Mouse (Mus musculus) intestine, embryonic 14.5 days (tissue): ENCODE measurements at regions not wholly inside any gene's neighbourhood (a gene's known extent, or its start where the extent isn't known, plus 50 kb on each side); places are given as distances from the start of the nearest gene placed in this dataset.

ENCODE experiments used
- ATAC-seq: fragments of 200-750 bp; cut with Nextera tagmentation; replicated peaks from 2 replicates; pipeline ENCODE4 v1.8.0; 2017; ENCODE audit warnings: low read depth, moderate number of reproducible peaks, moderate TSS enrichment, moderate library complexity; ENCODE audit not compliant: low FRiP score, low TSS enrichment
- DNase-seq: peaks from one replicate; pipeline ENCODE4 v3.0.0-alpha.2; 2018; ENCODE audit warnings: low spot score
- H3K27ac ChIP-seq: fragments of 300-500 bp; sonication (generic); 2 replicates; pipeline ENCODE4 v1.5.1; 2014; ENCODE audit warnings: low read depth, mild to moderate bottlenecking, control low read depth
- H3K27me3 ChIP-seq: fragments of 300-500 bp; sonication (generic); replicated peaks from 2 replicates; pipeline ENCODE4 v1.6.1; 2014; ENCODE audit warnings: low read length, control low read depth; ENCODE audit not compliant: control insufficient read depth, insufficient read depth
- H3K36me3 ChIP-seq: fragments of 300-500 bp; sonication (generic); 2 replicates; pipeline ENCODE4 v1.6.1; 2014; ENCODE audit warnings: low read length, control low read depth; ENCODE audit not compliant: control insufficient read depth, insufficient read depth
- H3K4me1 ChIP-seq: fragments of 300-500 bp; sonication (generic); replicated peaks from 2 replicates; pipeline ENCODE4 v1.6.1; 2014; ENCODE audit warnings: low read length, control low read depth, mixed read lengths; ENCODE audit not compliant: control insufficient read depth, insufficient read depth
- H3K4me2 ChIP-seq: fragments of 300-500 bp; sonication (generic); 2 replicates; pipeline ENCODE4 v1.6.1; 2014; ENCODE audit warnings: low read length
- H3K4me3 ChIP-seq: fragments of 300-500 bp; sonication (generic); 2 replicates; pipeline ENCODE4 v1.5.1; 2014; ENCODE audit warnings: low read depth, low read length, control low read depth, mixed read lengths
- H3K9ac ChIP-seq: fragments of 300-500 bp; sonication (generic); 2 replicates; pipeline ENCODE4 v1.6.1; 2014; ENCODE audit warnings: mild to moderate bottlenecking, low read length
- H3K9me3 ChIP-seq: fragments of 300-500 bp; sonication (generic); 2 replicates; pipeline ENCODE4 v1.6.1; 2016; ENCODE audit warnings: low read length, control low read depth; ENCODE audit not compliant: control insufficient read depth
- WGBS: fragments of 180-500 bp; shearing (Covaris S2); extraction: QIAGEN DNeasy Blood & Tissue Kit; methylation state at CpG from one replicate; pipeline ENCODE4 v1.1.7; 2014; 5-methylcytosine and 5-hydroxymethylcytosine counted together

DNA sequence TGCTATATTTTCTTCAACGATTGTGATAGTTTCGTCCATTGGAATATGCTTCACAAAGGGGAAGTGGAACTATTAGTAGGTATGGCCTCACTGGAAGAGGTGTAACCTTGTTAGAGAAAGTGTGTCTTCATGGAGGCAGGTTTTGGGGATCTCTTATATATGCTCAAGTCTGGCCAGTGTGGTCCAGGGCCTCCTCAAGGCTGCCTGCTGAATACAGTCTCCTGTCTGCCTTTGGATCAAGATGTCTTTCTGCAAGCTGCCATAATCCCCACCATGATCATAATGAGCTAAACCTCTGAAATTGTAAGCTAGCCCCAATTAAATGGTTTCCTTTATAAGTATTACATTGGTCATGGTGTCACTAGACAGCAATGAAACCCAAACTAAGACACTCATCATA, 384.3 kb downstream of the Btbd3 start:
- DNase-seq (no peak), ATAC-seq (no peak)
- H3K9ac ChIP-seq = no peak overlapping the region
- no peaks in the 10 kb centered on the region for H3K36me3 ChIP-seq
- H3K27me3 ChIP-seq = no peaks in the 10 kb centered on the region
- WGBS = 92% methylated on average over 2 of the region's 2 CpGs
- H3K4me2 ChIP-seq = no peak overlapping the region
- H3K4me3 ChIP-seq = no peak overlapping the region
- H3K4me1 ChIP-seq = no peaks in the 10 kb centered on the region
- no peaks in the 10 kb centered on the region for H3K9me3 ChIP-seq
- no peak overlapping the region for H3K27ac ChIP-seq

GRCm38 (mm10) chr2:138641335-138641734, 385.0 kb downstream of the Btbd3 start:
- DNase-seq (no peak), ATAC-seq (no peak)
- Histone ChIP-seq H3K36me3 (no peaks in the 10 kb centered on the region), H3K9me3 (no peaks in the 10 kb centered on the region), H3K4me2 (no peak overlapping the region), H3K4me1 (no peaks in the 10 kb centered on the region), H3K27ac (no peak overlapping the region), H3K27me3 (no peaks in the 10 kb centered on the region), H3K9ac (no peak overlapping the region), H3K4me3 (no peak overlapping the region)
- WGBS = 94% methylated on average over 1 of the region's 1 CpGs

DNA sequence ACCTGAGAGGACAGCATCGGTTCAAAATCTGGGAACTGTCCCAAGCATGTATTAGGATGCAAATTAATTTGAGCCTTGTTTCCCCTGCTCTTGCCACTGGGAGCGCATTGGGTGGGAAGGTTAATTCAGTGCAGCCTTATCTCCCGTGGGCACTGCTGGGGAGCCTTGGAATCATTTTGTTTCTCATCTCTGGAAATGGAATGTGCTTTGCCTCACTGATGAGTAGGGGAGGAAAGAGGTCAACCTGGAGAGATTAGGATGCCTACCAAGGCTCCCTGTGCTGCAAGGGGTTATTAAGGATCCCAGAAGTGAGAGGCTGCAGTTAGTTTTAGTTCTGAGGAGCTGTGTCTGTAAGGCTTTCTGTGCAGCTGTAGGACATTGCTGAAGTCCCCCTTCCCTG, 392.3 kb downstream of the Btbd3 start:
- no peaks in the 10 kb centered on the region for H3K9me3 ChIP-seq
- no peaks in the 10 kb centered on the region for H3K27me3 ChIP-seq
- no peak overlapping the region for H3K27ac ChIP-seq
- no peaks in the 10 kb centered on the region for H3K36me3 ChIP-seq
- DNase-seq (no peak), ATAC-seq (no peak)
- H3K4me1 ChIP-seq = no peaks in the 10 kb centered on the region
- no peak overlapping the region for H3K9ac ChIP-seq
- H3K4me2 ChIP-seq = no peak overlapping the region
- H3K4me3 ChIP-seq = no peak overlapping the region
- WGBS = 66% methylated on average over 3 of the region's 3 CpGs

GRCm38 (mm10) chr2:138659376-138659775, 403.0 kb downstream of the Btbd3 start:
- ATAC-seq (no peak), DNase-seq (no peak)
- Histone ChIP-seq H3K27ac (no peak overlapping the region), H3K4me1 (no peaks in the 10 kb centered on the region), H3K9me3 (no peaks in the 10 kb centered on the region), H3K9ac (no peak overlapping the region), H3K4me3 (no peak overlapping the region), H3K4me2 (no peak overlapping the region), H3K36me3 (no peaks in the 10 kb centered on the region), H3K27me3 (no peaks in the 10 kb centered on the region)

- ATAC-seq (no peak), DNase-seq (no peak)
- no peaks in the 10 kb centered on the region for H3K4me1 ChIP-seq
- H3K9ac ChIP-seq = no peak overlapping the region
- H3K9me3 ChIP-seq = no peaks in the 10 kb centered on the region
- H3K36me3 ChIP-seq = no peaks in the 10 kb centered on the region
- no peak overlapping the region for H3K27ac ChIP-seq
- no peak overlapping the region for H3K4me2 ChIP-seq
- no peak overlapping the region for H3K4me3 ChIP-seq
- no peaks in the 10 kb centered on the region for H3K27me3 ChIP-seq
Observed at GRCm38 (mm10) chr2:138670307-138670706, 413.9 kb downstream of the Btbd3 start.

DNA sequence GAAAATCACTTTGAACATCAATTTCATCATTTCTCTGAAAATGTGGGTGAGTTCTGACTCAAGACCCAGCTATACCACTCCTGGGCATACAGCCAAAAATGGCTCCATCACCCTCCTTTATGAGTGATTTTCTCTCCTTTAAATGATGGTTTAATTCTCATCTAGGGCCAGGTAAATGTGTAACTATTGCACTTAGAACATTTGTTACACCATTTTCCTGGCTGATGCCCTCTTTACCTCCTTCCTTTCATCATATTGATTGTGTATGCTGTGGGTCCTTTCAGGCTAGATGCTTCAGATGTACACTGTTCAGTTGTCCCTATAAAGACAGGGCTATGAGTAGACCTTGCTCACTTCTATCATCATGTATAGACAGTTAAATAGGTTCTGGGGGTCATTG, 418.4 kb downstream of the Btbd3 start:
- H3K4me3 ChIP-seq = no peak overlapping the region
- H3K9me3 ChIP-seq = no peaks in the 10 kb centered on the region
- DNase-seq (no peak), ATAC-seq (no peak)
- no peak overlapping the region for H3K9ac ChIP-seq
- H3K27ac ChIP-seq = no peak overlapping the region
- no peaks in the 10 kb centered on the region for H3K27me3 ChIP-seq
- H3K4me1 ChIP-seq = no peaks in the 10 kb centered on the region
- H3K4me2 ChIP-seq = no peak overlapping the region
- no peaks in the 10 kb centered on the region for H3K36me3 ChIP-seq

GRCm38 (mm10) chr2:138675229-138676065, 419.1 kb downstream of the Btbd3 start:
- H3K9ac ChIP-seq = no peak overlapping the region
- no peak overlapping the region for H3K4me3 ChIP-seq
- H3K36me3 ChIP-seq = no peaks in the 10 kb centered on the region
- H3K27me3 ChIP-seq = no peaks in the 10 kb centered on the region
- H3K27ac ChIP-seq = no peak overlapping the region
- H3K4me2 ChIP-seq = no peak overlapping the region
- H3K9me3 ChIP-seq = no peaks in the 10 kb centered on the region
- WGBS = 80% methylated on average over 3 of the region's 3 CpGs
- H3K4me1 ChIP-seq = no peaks in the 10 kb centered on the region
- DNase-seq = no peak
- ATAC-seq = no peak

- no peak for ATAC-seq
- H3K4me3 ChIP-seq = no peak overlapping the region
- no peaks in the 10 kb centered on the region for H3K4me1 ChIP-seq
- H3K9me3 ChIP-seq = no peaks in the 10 kb centered on the region
- no peak overlapping the region for H3K27ac ChIP-seq
- no peaks in the 10 kb centered on the region for H3K27me3 ChIP-seq
- H3K36me3 ChIP-seq = no peaks in the 10 kb centered on the region
- H3K4me2 ChIP-seq = no peak overlapping the region
- H3K9ac ChIP-seq = no peak overlapping the region
- no peak for DNase-seq
Observed at GRCm38 (mm10) chr2:138688140-138688871, 431.9 kb downstream of the Btbd3 start.

- no peaks in the 10 kb centered on the region for H3K4me1 ChIP-seq
- H3K4me2 ChIP-seq = no peak overlapping the region
- no peak overlapping the region for H3K4me3 ChIP-seq
- no peak overlapping the region for H3K27ac ChIP-seq
- no peaks in the 10 kb centered on the region for H3K9me3 ChIP-seq
- DNase-seq = no peak
- no peak overlapping the region for H3K9ac ChIP-seq
- WGBS = 86% methylated on average over 5 of the region's 5 CpGs
- no peak for ATAC-seq
- no peaks in the 10 kb centered on the region for H3K36me3 ChIP-seq
- H3K27me3 ChIP-seq = no peaks in the 10 kb centered on the region
Observed at GRCm38 (mm10) chr2:138689497-138689896, 433.1 kb downstream of the Btbd3 start.
